Mouse (Mus musculus) ovary, postnatal 10 days (tissue): ENCODE measurements around the gene AI467606.
"Not testable (repeated sequence)": the region's sequence is repeated elsewhere in the genome, so short reads cannot be mapped to it uniquely, and the experiment has no call there.

Experiments used
- DNase-seq: peaks from one replicate; pipeline ENCODE4 v3.0.0; 2022; ENCODE audit warnings: low spot score

The AI467606 gene

GRCm38 (mm10) chr7:127091114-127091896 is at the start of gene AI467606:
Gene AI467606 (plus strand): TSS chr7:127091359.
- no peak for DNase-seq

- peak; percentile 90 for DNase-seq
Observed at GRCm38 (mm10) chr7:127041851-127042672, 49.1 kb upstream of the AI467606 start, which contains the start of gene Kif22. Gene Kif22 (minus strand): TSS chr7:127042471.

- DNase-seq, result no peak
Observed at GRCm38 (mm10) chr7:127055026-127055585, 36.1 kb upstream of the AI467606 start.

- no peak for DNase-seq
Observed at GRCm38 (mm10) chr7:127065538-127065937, 25.6 kb upstream of the AI467606 start.

- DNase-seq, result no peak
Observed at GRCm38 (mm10) chr7:127066317-127066716, 24.8 kb upstream of the AI467606 start.

- DNase-seq, result no peak
Observed at GRCm38 (mm10) chr7:127070871-127071413, 20.2 kb upstream of the AI467606 start.

- DNase-seq, result no peak
Observed at GRCm38 (mm10) chr7:127073221-127073620, 17.9 kb upstream of the AI467606 start.

- no peak for DNase-seq
Observed at GRCm38 (mm10) chr7:127076188-127076587, 15.0 kb upstream of the AI467606 start.

GRCm38 (mm10) chr7:127077692-127078091 is 13.5 kb upstream of the AI467606 start:
- no peak for DNase-seq

GRCm38 (mm10) chr7:127080045-127080444 is 11.1 kb upstream of the AI467606 start:
- DNase-seq, result no peak

- DNase-seq, result no peak
Observed at GRCm38 (mm10) chr7:127082271-127082670, 8.9 kb upstream of the AI467606 start.

GRCm38 (mm10) chr7:127082995-127083394 is 8.2 kb upstream of the AI467606 start:
- DNase-seq, result no peak

GRCm38 (mm10) chr7:127083689-127084088 is 7.5 kb upstream of the AI467606 start:
- no peak for DNase-seq

- DNase-seq, result no peak
Observed at GRCm38 (mm10) chr7:127084794-127085193, 6.4 kb upstream of the AI467606 start.

- not testable (repeated sequence) for DNase-seq
Observed at GRCm38 (mm10) chr7:127085751-127086150, 5.4 kb upstream of the AI467606 start.

- not testable (repeated sequence) for DNase-seq
Observed at GRCm38 (mm10) chr7:127087278-127088010, 3.7 kb upstream of the AI467606 start, which contains the start of gene Zg16. Gene Zg16 (minus strand): TSS chr7:127087328.

- DNase-seq, result no peak
Observed at GRCm38 (mm10) chr7:127088083-127088482, 3.1 kb upstream of the AI467606 start.

- DNase-seq, result no peak
Observed at GRCm38 (mm10) chr7:127088901-127089845, 2.0 kb upstream of the AI467606 start.

- no peak for DNase-seq
Observed at GRCm38 (mm10) chr7:127090154-127091113, 725 bp upstream of the AI467606 start.
